Mouse (Mus musculus): ENCODE measurements around the gene St6gal1. TPM values are rescaled to one million over a fixed set of nuclear protein-coding genes. Genes with fewer than 3 reads are reported as not detected.

Gene St6gal1
- polyA plus RNA-seq, 1 experiment from 2014 or later, result 34.9 TPM

DNA sequence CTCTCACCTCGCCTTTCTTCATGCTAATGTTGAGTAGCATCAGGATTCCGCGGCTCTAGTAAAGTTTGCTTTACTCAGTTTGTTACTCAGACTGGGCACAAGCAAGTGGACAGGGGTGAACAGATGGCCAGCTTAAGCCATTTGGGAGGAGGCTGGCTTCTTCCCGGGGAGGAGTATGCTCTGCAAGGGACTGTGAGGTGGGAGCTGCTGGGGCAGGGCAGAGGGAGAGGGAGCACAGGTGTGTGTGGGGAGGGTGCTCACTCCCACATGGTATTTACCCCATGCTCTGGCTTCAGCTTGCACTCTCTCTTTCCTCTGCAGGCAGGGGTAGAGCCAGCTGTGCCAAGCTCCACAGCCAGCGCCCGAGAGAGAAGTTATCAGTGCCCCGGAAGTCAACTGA, 32.1 kb downstream of the St6gal1 start:
- peaks cover 19% of the 10 kb centered on the region for H3K4me1 ChIP-seq (ENCODE audit: control insufficient read depth, insufficient read depth, low read length)
- H3K27me3 ChIP-seq (ENCODE audit: control insufficient read depth, insufficient read depth, low read length), result no peaks in the 10 kb centered on the region
- no peak overlapping the region for H3K27ac ChIP-seq (replicated peaks; ENCODE audit: low read depth, low read length)
- DNase-seq (ENCODE audit: low spot score) (no peak), ATAC-seq (replicated peaks; ENCODE audit: insufficient number of reproducible peaks, low FRiP score, low TSS enrichment, low read depth) (no peak)
- H3K36me3 ChIP-seq (replicated peaks; ENCODE audit: control insufficient read depth, insufficient read depth, low read depth, low read length), result no peaks in the 10 kb centered on the region
- H3K9me3 ChIP-seq (replicated peaks; ENCODE audit: control insufficient read depth, low read length), result no peaks in the 10 kb centered on the region
- no peak overlapping the region for H3K9ac ChIP-seq (replicated peaks; ENCODE audit: low read length)
- 59% methylated on average over 7 of the region's 7 CpGs for WGBS
- no peak overlapping the region for H3K4me2 ChIP-seq (ENCODE audit: low read depth, low read length)
- H3K4me3 ChIP-seq (ENCODE audit: low read depth, low read length), result no peak overlapping the region

DNA sequence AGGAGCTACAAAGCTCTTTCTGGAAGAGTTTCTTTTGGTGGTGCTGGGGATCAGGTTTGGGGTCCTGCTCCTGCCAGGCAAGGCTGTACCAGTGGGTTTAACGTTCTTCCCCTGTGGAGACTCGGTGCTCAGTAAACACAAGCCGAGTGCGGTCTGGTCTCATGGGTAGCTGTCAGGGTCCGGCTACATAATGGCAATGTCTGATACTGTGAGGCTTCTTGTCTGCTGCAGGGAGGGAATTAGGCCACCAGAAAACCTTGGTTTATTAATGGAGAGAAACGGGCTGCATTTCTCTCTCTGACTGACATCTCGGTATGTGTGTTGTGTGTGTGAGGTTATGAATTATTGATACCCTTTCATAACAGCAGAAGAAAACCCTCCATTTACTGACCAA, 33.9 kb downstream of the St6gal1 start:
- no peaks in the 10 kb centered on the region for H3K9me3 ChIP-seq (replicated peaks; ENCODE audit: control insufficient read depth, low read length)
- peaks cover 19% of the 10 kb centered on the region for H3K4me1 ChIP-seq (ENCODE audit: control insufficient read depth, insufficient read depth, low read length)
- no peaks in the 10 kb centered on the region for H3K36me3 ChIP-seq (replicated peaks; ENCODE audit: control insufficient read depth, insufficient read depth, low read depth, low read length)
- ATAC-seq (replicated peaks; ENCODE audit: insufficient number of reproducible peaks, low FRiP score, low TSS enrichment, low read depth) (no peak), DNase-seq (ENCODE audit: low spot score) (no peak)
- H3K27me3 ChIP-seq (ENCODE audit: control insufficient read depth, insufficient read depth, low read length), result no peaks in the 10 kb centered on the region
- WGBS, result 5% methylated on average over 7 of the region's 7 CpGs
- peak overlapping the region; percentile 75 for H3K27ac ChIP-seq (replicated peaks; ENCODE audit: low read depth, low read length)
- no peak overlapping the region; the same call in 1 of the 2 replicates for H3K4me2 ChIP-seq (ENCODE audit: low read depth, low read length)
- no peak overlapping the region for H3K4me3 ChIP-seq (ENCODE audit: low read depth, low read length)
- H3K9ac ChIP-seq (replicated peaks; ENCODE audit: low read length), result no peak overlapping the region

DNA sequence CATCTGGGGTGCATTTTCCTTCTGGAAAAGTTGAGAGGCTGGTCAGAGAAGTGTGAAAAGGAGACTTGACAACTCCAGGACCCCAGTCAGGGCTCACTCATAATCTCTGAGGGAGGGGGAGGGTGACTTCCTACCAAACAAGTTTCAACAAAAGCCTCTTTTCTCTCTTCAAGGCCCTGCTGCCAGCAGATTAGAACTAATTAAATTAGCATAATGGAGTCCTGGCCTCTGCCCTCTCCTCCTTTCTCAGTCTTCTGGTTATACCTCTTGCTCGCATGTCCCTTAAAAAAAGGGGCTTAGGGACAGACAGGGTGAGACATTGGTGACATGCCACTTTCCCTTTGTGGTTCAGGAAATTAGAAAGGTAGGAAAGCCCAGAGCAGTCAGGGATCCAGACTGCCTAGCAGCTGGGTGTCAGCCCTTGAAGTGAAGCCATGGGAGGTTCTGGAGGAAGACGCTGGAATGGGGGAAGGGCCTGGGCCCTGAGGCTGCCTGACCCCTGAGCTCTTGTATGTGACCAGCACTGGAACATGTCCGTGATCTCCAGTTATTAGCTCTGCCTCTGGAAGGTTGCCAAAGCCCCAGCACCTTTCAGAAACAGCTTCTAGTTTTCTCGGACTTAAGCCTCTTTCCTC, 34.4 kb downstream of the St6gal1 start:
- peak; percentile 60 for ATAC-seq (replicated peaks; ENCODE audit: insufficient number of reproducible peaks, low FRiP score, low TSS enrichment, low read depth)
- Histone ChIP-seq H3K9ac (replicated peaks; ENCODE audit: low read length) (no peak overlapping the region), H3K27me3 (ENCODE audit: control insufficient read depth, insufficient read depth, low read length) (no peaks in the 10 kb centered on the region), H3K4me3 (ENCODE audit: low read depth, low read length) (no peak overlapping the region), H3K27ac (replicated peaks; ENCODE audit: low read depth, low read length) (peak overlapping the region; percentile 75; the same call in 1 of the 2 replicates), H3K4me2 (ENCODE audit: low read depth, low read length) (no peak overlapping the region), H3K4me1 (ENCODE audit: control insufficient read depth, insufficient read depth, low read length) (peaks cover 19% of the 10 kb centered on the region), H3K9me3 (replicated peaks; ENCODE audit: control insufficient read depth, low read length) (no peaks in the 10 kb centered on the region), H3K36me3 (replicated peaks; ENCODE audit: control insufficient read depth, insufficient read depth, low read depth, low read length) (no peaks in the 10 kb centered on the region)
- peak; percentile 60 for DNase-seq (ENCODE audit: low spot score)
- 4% methylated on average over 4 of the region's 4 CpGs for WGBS

DNA sequence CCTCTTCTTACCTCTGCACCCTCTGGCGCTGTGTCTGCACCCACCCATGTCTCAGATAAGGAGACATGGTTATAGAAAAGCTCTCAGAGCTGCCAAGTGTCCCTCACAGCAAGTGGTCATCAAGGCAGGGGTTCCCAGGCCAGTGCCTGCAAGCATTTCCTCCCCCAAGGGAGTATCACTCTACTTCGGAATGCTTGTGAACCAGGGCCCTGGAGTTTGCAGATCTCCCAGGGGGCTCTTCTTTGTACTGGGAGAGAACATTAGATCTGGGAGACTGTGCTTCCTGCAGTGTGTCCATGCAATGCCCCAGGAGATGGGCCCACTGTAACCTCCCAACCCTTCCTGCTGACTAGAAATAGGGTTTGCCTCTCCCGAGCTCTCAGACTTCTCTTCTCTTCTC, 35.0 kb downstream of the St6gal1 start:
- ATAC-seq (replicated peaks; ENCODE audit: insufficient number of reproducible peaks, low FRiP score, low TSS enrichment, low read depth) (no peak), DNase-seq (ENCODE audit: low spot score) (no peak)
- H3K4me2 ChIP-seq (ENCODE audit: low read depth, low read length), result no peak overlapping the region
- H3K36me3 ChIP-seq (replicated peaks; ENCODE audit: control insufficient read depth, insufficient read depth, low read depth, low read length), result no peaks in the 10 kb centered on the region; the same call in 1 of the 2 replicates
- no peak overlapping the region for H3K9ac ChIP-seq (replicated peaks; ENCODE audit: low read length)
- H3K27me3 ChIP-seq (ENCODE audit: control insufficient read depth, insufficient read depth, low read length), result no peaks in the 10 kb centered on the region
- H3K4me1 ChIP-seq (ENCODE audit: control insufficient read depth, insufficient read depth, low read length), result peaks cover 19% of the 10 kb centered on the region
- no peak overlapping the region; the same call in 1 of the 2 replicates for H3K27ac ChIP-seq (replicated peaks; ENCODE audit: low read depth, low read length)
- no peaks in the 10 kb centered on the region for H3K9me3 ChIP-seq (replicated peaks; ENCODE audit: control insufficient read depth, low read length)
- no peak overlapping the region for H3K4me3 ChIP-seq (ENCODE audit: low read depth, low read length)
- WGBS, result 23% methylated on average over 3 of the region's 3 CpGs

DNA sequence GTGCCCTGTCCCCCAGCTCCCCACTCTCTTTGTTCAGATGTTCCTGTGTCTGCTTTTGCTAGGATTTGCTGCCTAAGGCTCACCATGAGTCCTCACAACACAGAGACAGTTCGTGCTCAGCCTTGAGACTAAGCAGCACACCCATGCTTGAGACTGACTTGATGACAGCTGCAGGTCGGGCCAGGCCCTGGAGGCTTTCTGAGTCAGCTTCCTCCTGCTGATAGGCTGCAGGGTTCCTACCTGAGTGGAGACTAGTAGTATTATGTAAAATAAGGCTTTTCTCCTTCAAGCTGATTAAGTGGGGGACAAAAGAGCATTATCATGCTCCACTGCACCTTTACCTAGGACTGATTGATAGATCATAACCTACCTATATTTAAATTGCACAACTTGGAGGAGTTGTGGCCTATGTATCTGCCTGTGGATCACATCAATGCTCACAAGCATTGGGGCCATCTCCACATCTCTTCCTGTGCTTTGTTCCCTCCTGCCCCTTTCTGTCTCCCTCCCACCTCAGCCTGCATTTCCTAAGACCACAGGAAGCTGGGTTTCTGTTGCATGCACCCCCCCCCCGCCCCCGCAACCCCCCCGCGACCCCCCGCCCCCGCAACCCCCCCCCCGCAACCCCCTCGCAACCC, 37.7 kb downstream of the St6gal1 start:
- DNase-seq (ENCODE audit: low spot score) (no peak), ATAC-seq (replicated peaks; ENCODE audit: insufficient number of reproducible peaks, low FRiP score, low TSS enrichment, low read depth) (no peak)
- peaks cover 17% of the 10 kb centered on the region for H3K4me1 ChIP-seq (ENCODE audit: control insufficient read depth, insufficient read depth, low read length)
- no peaks in the 10 kb centered on the region; the same call in 1 of the 2 replicates for H3K36me3 ChIP-seq (replicated peaks; ENCODE audit: control insufficient read depth, insufficient read depth, low read depth, low read length)
- H3K4me2 ChIP-seq (ENCODE audit: low read depth, low read length), result no peak overlapping the region
- H3K27ac ChIP-seq (replicated peaks; ENCODE audit: low read depth, low read length), result no peak overlapping the region
- no peaks in the 10 kb centered on the region for H3K9me3 ChIP-seq (replicated peaks; ENCODE audit: control insufficient read depth, low read length)
- WGBS, result 20% methylated on average over 2 of the region's 10 CpGs
- H3K9ac ChIP-seq (replicated peaks; ENCODE audit: low read length), result no peak overlapping the region
- H3K4me3 ChIP-seq (ENCODE audit: low read depth, low read length), result no peak overlapping the region
- H3K27me3 ChIP-seq (ENCODE audit: control insufficient read depth, insufficient read depth, low read length), result no peaks in the 10 kb centered on the region

DNA sequence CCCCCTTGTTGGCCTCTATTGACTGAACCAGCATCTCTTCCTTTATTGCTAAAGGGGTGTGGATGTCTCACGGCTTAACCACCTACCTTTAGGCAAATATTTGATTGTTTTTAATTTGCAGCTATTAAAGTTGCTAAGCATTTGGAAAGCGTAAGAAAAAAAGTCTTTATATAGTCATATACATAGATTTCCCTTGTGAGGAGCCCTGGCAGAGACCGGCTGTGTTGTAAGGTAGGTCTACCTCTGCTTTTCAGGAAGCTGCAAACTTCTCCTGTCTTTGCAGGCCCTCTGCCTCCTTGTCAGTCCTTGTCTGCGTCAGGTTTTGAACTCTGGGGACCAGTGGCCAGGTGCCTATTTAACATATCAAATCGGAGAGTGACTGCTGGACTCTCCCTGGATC, 38.3 kb downstream of the St6gal1 start:
- WGBS, result 33% methylated on average over 5 of the region's 5 CpGs
- Histone ChIP-seq H3K27me3 (ENCODE audit: control insufficient read depth, insufficient read depth, low read length) (no peaks in the 10 kb centered on the region), H3K4me1 (ENCODE audit: control insufficient read depth, insufficient read depth, low read length) (peaks cover 17% of the 10 kb centered on the region), H3K9ac (replicated peaks; ENCODE audit: low read length) (no peak overlapping the region), H3K9me3 (replicated peaks; ENCODE audit: control insufficient read depth, low read length) (no peaks in the 10 kb centered on the region), H3K4me2 (ENCODE audit: low read depth, low read length) (no peak overlapping the region), H3K36me3 (replicated peaks; ENCODE audit: control insufficient read depth, insufficient read depth, low read depth, low read length) (no peaks in the 10 kb centered on the region; the same call in 1 of the 2 replicates), H3K4me3 (ENCODE audit: low read depth, low read length) (no peak overlapping the region), H3K27ac (replicated peaks; ENCODE audit: low read depth, low read length) (no peak overlapping the region)
- DNase-seq (ENCODE audit: low spot score) (no peak), ATAC-seq (replicated peaks; ENCODE audit: insufficient number of reproducible peaks, low FRiP score, low TSS enrichment, low read depth) (no peak)

DNA sequence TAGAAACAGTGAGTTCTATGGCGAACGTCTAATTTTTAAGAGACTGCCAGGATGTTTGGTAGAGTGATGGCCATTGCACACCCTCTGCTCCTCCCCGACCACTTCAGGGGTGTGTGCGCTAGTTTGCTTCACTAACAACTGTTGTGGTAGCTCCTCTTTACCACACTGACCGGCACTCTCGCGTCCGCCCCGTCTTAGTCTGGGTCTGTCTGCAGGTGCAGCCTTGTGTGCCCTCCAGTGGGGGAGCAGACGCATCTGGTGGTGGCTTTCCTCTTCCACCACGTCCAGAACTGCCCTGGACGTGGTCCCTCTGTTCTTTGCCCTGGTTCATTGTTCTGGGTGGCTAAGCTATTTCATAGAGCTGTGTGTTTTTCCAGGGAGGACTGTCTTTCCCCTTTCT, 40.5 kb downstream of the St6gal1 start:
- H3K4me1 ChIP-seq (ENCODE audit: control insufficient read depth, insufficient read depth, low read length), result peaks cover 8% of the 10 kb centered on the region
- 87% methylated on average over 12 of the region's 12 CpGs for WGBS
- ATAC-seq (replicated peaks; ENCODE audit: insufficient number of reproducible peaks, low FRiP score, low TSS enrichment, low read depth) (no peak), DNase-seq (ENCODE audit: low spot score) (no peak)
- no peak overlapping the region for H3K9ac ChIP-seq (replicated peaks; ENCODE audit: low read length)
- no peaks in the 10 kb centered on the region for H3K9me3 ChIP-seq (replicated peaks; ENCODE audit: control insufficient read depth, low read length)
- H3K27me3 ChIP-seq (ENCODE audit: control insufficient read depth, insufficient read depth, low read length), result no peaks in the 10 kb centered on the region
- H3K27ac ChIP-seq (replicated peaks; ENCODE audit: low read depth, low read length), result no peak overlapping the region
- no peaks in the 10 kb centered on the region; the same call in 1 of the 2 replicates for H3K36me3 ChIP-seq (replicated peaks; ENCODE audit: control insufficient read depth, insufficient read depth, low read depth, low read length)
- H3K4me2 ChIP-seq (ENCODE audit: low read depth, low read length), result no peak overlapping the region
- no peak overlapping the region for H3K4me3 ChIP-seq (ENCODE audit: low read depth, low read length)

DNA sequence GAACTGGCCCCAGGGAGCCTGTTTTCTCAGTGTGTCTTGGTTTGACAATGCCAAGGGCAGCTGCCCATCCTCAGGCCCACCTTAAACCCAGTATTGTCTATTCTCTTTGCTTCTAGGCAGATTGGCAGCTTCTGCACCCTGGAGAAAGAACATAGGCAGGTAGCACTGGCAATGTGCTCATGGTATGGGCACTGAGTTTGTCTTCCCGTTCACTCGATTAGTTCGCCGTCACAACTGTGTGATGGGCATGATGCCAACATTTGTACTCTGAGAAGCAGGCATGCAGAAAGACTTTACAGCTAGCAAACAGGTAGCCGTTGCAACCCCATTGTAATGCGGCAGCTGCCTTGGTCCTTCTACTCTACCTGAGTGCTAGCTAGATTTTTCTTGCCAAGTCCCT, 40.9 kb downstream of the St6gal1 start:
- no peak for ATAC-seq (replicated peaks; ENCODE audit: insufficient number of reproducible peaks, low FRiP score, low TSS enrichment, low read depth)

More for the DNA sequence above, 40.9 kb downstream of the St6gal1 start:
- Histone ChIP-seq H3K9ac (replicated peaks; ENCODE audit: low read length) (no peak overlapping the region), H3K27me3 (ENCODE audit: control insufficient read depth, insufficient read depth, low read length) (no peaks in the 10 kb centered on the region), H3K9me3 (replicated peaks; ENCODE audit: control insufficient read depth, low read length) (no peaks in the 10 kb centered on the region), H3K36me3 (replicated peaks; ENCODE audit: control insufficient read depth, insufficient read depth, low read depth, low read length) (no peaks in the 10 kb centered on the region; the same call in 1 of the 2 replicates), H3K4me2 (ENCODE audit: low read depth, low read length) (no peak overlapping the region), H3K4me3 (ENCODE audit: low read depth, low read length) (no peak overlapping the region), H3K27ac (replicated peaks; ENCODE audit: low read depth, low read length) (no peak overlapping the region), H3K4me1 (ENCODE audit: control insufficient read depth, insufficient read depth, low read length) (peaks cover 13% of the 10 kb centered on the region)
- WGBS, result 95% methylated on average over 6 of the region's 6 CpGs
- DNase-seq (ENCODE audit: low spot score), result no peak

Data from embryonic facial prominence, embryonic 11.5 days (tissue).